Mouse (Mus musculus) adrenal gland, adult (tissue): ENCODE measurements at regions not wholly inside any gene's neighbourhood (a gene's known extent, or its start where the extent isn't known, plus 50 kb on each side); places are given as distances from the start of the nearest gene placed in this dataset.

Source experiments
- DNase-seq, 2 experiments: peaks; one replicate each; pipeline ENCODE4 v3.0.0; 2022 to 2023; ENCODE audit warnings: low spot score in 1 of 2; ENCODE audit not compliant: inconsistent age in 2 of 2

- DNase-seq, result no peak
Measured at GRCm38 (mm10) chr14:111553891-111554290, 121.0 kb upstream of the Slitrk5 start.

- DNase-seq, result peak in 1 of 2 experiments; percentile 16
Measured at GRCm38 (mm10) chr14:111569331-111569839, 105.5 kb upstream of the Slitrk5 start.

GRCm38 (mm10) chr14:111577470-111577869 is 97.4 kb upstream of the Slitrk5 start:
- no peak for DNase-seq

- DNase-seq, result no peak
Measured at GRCm38 (mm10) chr14:111583076-111583475, 91.8 kb upstream of the Slitrk5 start.

- DNase-seq, result no peak
Measured at GRCm38 (mm10) chr14:111616824-111617223, 58.1 kb upstream of the Slitrk5 start.

- no peak for DNase-seq
Measured at GRCm38 (mm10) chr14:111620821-111621220, 54.1 kb upstream of the Slitrk5 start.
